ENCODE assay signal across 8 mouse cellular contexts in the genomic region with DNA sequence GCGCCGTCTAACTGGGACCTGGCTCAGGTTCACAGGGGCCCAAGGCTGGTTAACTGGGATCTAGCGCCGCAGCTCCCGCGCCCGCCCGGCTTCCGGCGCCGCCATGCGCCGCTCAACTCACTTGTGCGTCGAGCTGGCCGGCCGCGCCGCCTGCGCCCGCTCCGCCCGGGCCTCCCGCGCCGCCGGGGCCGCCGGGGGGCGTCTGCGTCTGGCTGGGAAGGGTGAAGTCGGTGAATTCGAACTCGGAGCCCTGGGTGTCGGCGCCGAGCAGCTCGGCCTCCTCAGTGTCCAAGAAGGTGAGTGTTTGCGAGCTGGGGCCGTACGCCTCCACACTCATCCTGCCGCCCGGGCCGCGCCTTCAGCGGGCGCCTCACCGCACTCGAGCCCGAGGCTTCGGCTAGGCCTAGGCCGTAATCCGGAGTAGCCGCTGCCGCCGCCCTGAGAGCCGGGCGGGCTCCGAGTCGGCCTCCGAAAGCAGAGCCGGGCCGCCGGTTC. TPM values are rescaled to one million over a fixed set of nuclear protein-coding genes. Genes with fewer than 3 reads are reported as not detected.
A peak's percentile ranks its signal among the peaks of the same experiment; 100 is the strongest.
DNase-seq lines count a peak whose midpoint lies in the region; ATAC-seq and TF ChIP-seq lines count a peak whose summit lies in the region.

No protein-coding gene starts in this region.

- H3K9me3 ChIP-seq in heart, embryonic 15.5 days (replicated peaks), result no peaks in the 10 kb centered on the region
- H3K9me3 ChIP-seq in limb, embryonic 10.5 days (replicated peaks), result no peaks in the 10 kb centered on the region
- no peaks in the 10 kb centered on the region for H3K9me3 ChIP-seq in neural tube, embryonic 13.5 days

- WGBS in lung, adult 2 months, result under 1% methylated on average over 63 of the region's 64 CpGs
- WGBS in heart, embryonic 15.5 days, result under 1% methylated on average over 64 of the region's 64 CpGs
- 2% methylated on average over 61 of the region's 64 CpGs for WGBS in limb, embryonic 10.5 days
- under 1% methylated on average over 60 of the region's 64 CpGs for WGBS in neural tube, embryonic 13.5 days

- H3K4me1 ChIP-seq in lung, adult 2 months (ENCODE audit: control insufficient read depth, insufficient read depth, low read length), result peaks cover 24% of the 10 kb centered on the region
- H3K4me1 ChIP-seq in heart, embryonic 15.5 days (replicated peaks), result peaks cover 51% of the 10 kb centered on the region
- peaks cover 56% of the 10 kb centered on the region for H3K4me1 ChIP-seq in limb, embryonic 10.5 days
- H3K4me1 ChIP-seq in neural tube, embryonic 13.5 days (replicated peaks), result peaks cover 57% of the 10 kb centered on the region

- H3K27me3 ChIP-seq in heart, embryonic 15.5 days, result no peaks in the 10 kb centered on the region
- H3K27me3 ChIP-seq in limb, embryonic 10.5 days (ENCODE audit: low read depth, poor library complexity, severe bottlenecking), result no peaks in the 10 kb centered on the region
- H3K27me3 ChIP-seq in neural tube, embryonic 13.5 days, result no peaks in the 10 kb centered on the region

- ATAC-seq in heart, embryonic 15.5 days (replicated peaks; ENCODE audit: insufficient number of reproducible peaks, insufficient read depth, low FRiP score, low read depth), result peak; percentile 38
- ATAC-seq in neural tube, embryonic 13.5 days (ENCODE audit: low read depth), result peak; percentile 46

- peak overlapping the region; percentile 93 for H3K9ac ChIP-seq in heart, embryonic 15.5 days
- H3K9ac ChIP-seq in neural tube, embryonic 13.5 days, result peak overlapping the region; percentile 98

- no peaks in the 10 kb centered on the region for H3K36me3 ChIP-seq in heart, embryonic 15.5 days
- peaks cover 41% of the 10 kb centered on the region for H3K36me3 ChIP-seq in limb, embryonic 10.5 days
- peaks cover 13% of the 10 kb centered on the region for H3K36me3 ChIP-seq in neural tube, embryonic 13.5 days

- TF ChIP-seq CTCF in lung, adult 2 months (IDR thresholded peaks at IDR 0.05; ENCODE audit: insufficient read depth, low read length), result no peak

- H3K4me3 ChIP-seq in lung, adult 2 months (replicated peaks; ENCODE audit: extremely low read depth, low read depth, low read length), result peak overlapping the region; percentile 88
- peak overlapping the region; percentile 87 for H3K4me3 ChIP-seq in heart, embryonic 15.5 days
- H3K4me3 ChIP-seq in limb, embryonic 10.5 days, result peak overlapping the region; percentile 97
- peak overlapping the region; percentile 100 for H3K4me3 ChIP-seq in neural tube, embryonic 13.5 days

- DNase-seq in lung, adult 2 months, result no peak
- DNase-seq in lung, postnatal 14 days, result no peak
- peak; percentile 64 for DNase-seq in T-cell, adult 2 months (ENCODE audit: low spot score)
- DNase-seq in limb, embryonic 10.5 days (ENCODE audit: low spot score), result peak; percentile 62
- no peak for DNase-seq in adipocyte (ENCODE audit: low spot score)
- no peak for DNase-seq in cerebellum, adult 9-10 months

- no peak for TF ChIP-seq POLR2A in lung, adult 2 months (IDR thresholded peaks at IDR 0.05; ENCODE audit: borderline replicate concordance, extremely low read depth, low read depth, low read length)

- peak overlapping the region; percentile 75 for H3K4me2 ChIP-seq in heart, embryonic 15.5 days
- peak overlapping the region; percentile 100 for H3K4me2 ChIP-seq in neural tube, embryonic 13.5 days

- H3K27ac ChIP-seq in heart, embryonic 15.5 days, result peak overlapping the region; percentile 84
- H3K27ac ChIP-seq in limb, embryonic 10.5 days, result peak overlapping the region; percentile 94
- peak overlapping the region; percentile 90 for H3K27ac ChIP-seq in neural tube, embryonic 13.5 days (replicated peaks)

RNA-seq across cellular contexts. Expression of a gene that starts 0.4 kb away (rescaled TPM):
- polyA plus RNA-seq in lung, adult 2 months (2012; rRNA removed), result 35.8 and 36.7 TPM in 2 replicates
- polyA plus RNA-seq in heart, embryonic 15.5 days (2015; fragmentation: Nextera tagmentation; extraction: Ambion mirVana), result 10.5 and 13.4 TPM in 2 replicates
- polyA plus RNA-seq in limb, embryonic 10.5 days (2016; fragmentation: Nextera tagmentation; extraction: Ambion mirVana), result 25.6 and 26.7 TPM in 2 replicates
- 16.3 and 17.3 TPM in 2 replicates for polyA plus RNA-seq in neural tube, embryonic 13.5 days (2015; fragmentation: Nextera tagmentation; extraction: Ambion mirVana)

RNA-seq across cellular contexts. Expression of a gene that starts 20.7 kb away (rescaled TPM):
- 0.51 and 1.3 TPM in 2 replicates for polyA plus RNA-seq in lung, adult 2 months (2012; rRNA removed)
- polyA plus RNA-seq in heart, embryonic 15.5 days (2015; fragmentation: Nextera tagmentation; extraction: Ambion mirVana), result 2.8 and 4.0 TPM in 2 replicates
- polyA plus RNA-seq in limb, embryonic 10.5 days (2016; fragmentation: Nextera tagmentation; extraction: Ambion mirVana), result 0.08 and 0.35 TPM in 2 replicates
- polyA plus RNA-seq in neural tube, embryonic 13.5 days (2015; fragmentation: Nextera tagmentation; extraction: Ambion mirVana), result 0.55 and 1.8 TPM in 2 replicates

RNA-seq across cellular contexts. Expression of a gene that starts 23.1 kb away (rescaled TPM):
- polyA plus RNA-seq in lung, adult 2 months (2012; rRNA removed), result 1.1 and 1.5 TPM in 2 replicates
- polyA plus RNA-seq in heart, embryonic 15.5 days (2015; fragmentation: Nextera tagmentation; extraction: Ambion mirVana), result 0.31 and 1.4 TPM in 2 replicates
- 7.9 and 13.8 TPM in 2 replicates for polyA plus RNA-seq in limb, embryonic 10.5 days (2016; fragmentation: Nextera tagmentation; extraction: Ambion mirVana)
- 2.4 and 3.3 TPM in 2 replicates for polyA plus RNA-seq in neural tube, embryonic 13.5 days (2015; fragmentation: Nextera tagmentation; extraction: Ambion mirVana)

RNA-seq across cellular contexts. Expression of a gene that starts 37.1 kb away (rescaled TPM):
- 2.7 TPM in 2 replicates for polyA plus RNA-seq in lung, adult 2 months (2012; rRNA removed)
- polyA plus RNA-seq in heart, embryonic 15.5 days (2015; fragmentation: Nextera tagmentation; extraction: Ambion mirVana), result 1.3 and 2.3 TPM in 2 replicates
- polyA plus RNA-seq in limb, embryonic 10.5 days (2016; fragmentation: Nextera tagmentation; extraction: Ambion mirVana), result 3.2 and 4.6 TPM in 2 replicates
- 23.3 and 26.2 TPM in 2 replicates for polyA plus RNA-seq in neural tube, embryonic 13.5 days (2015; fragmentation: Nextera tagmentation; extraction: Ambion mirVana)

RNA-seq across cellular contexts. Expression of a gene that starts 50.4 kb away (rescaled TPM):
- polyA plus RNA-seq in lung, adult 2 months (2012; rRNA removed), result 308 and 342 TPM in 2 replicates
- polyA plus RNA-seq in heart, embryonic 15.5 days (2015; fragmentation: Nextera tagmentation; extraction: Ambion mirVana), result 241 and 335 TPM in 2 replicates
- 293 and 321 TPM in 2 replicates for polyA plus RNA-seq in limb, embryonic 10.5 days (2016; fragmentation: Nextera tagmentation; extraction: Ambion mirVana)
- 271 and 278 TPM in 2 replicates for polyA plus RNA-seq in neural tube, embryonic 13.5 days (2015; fragmentation: Nextera tagmentation; extraction: Ambion mirVana)

Comparison
In these comparisons a context has a peak if more than half of its experiments do, and no peak if none do; other contexts are left out.
1. DNase-seq: peak in T-cell, adult 2 months (single experiment) and limb, embryonic 10.5 days (single experiment); none in lung, adult 2 months (single experiment), lung, postnatal 14 days (single experiment), adipocyte (single experiment) and cerebellum, adult 9-10 months (single experiment).
2. Peak in every context shown above with its lines, with median percentiles within 50 percentile points of each other: H3K4me3 ChIP-seq and H3K27ac ChIP-seq.